Mouse (Mus musculus): Measurements from ENCODE around the gene Gm13306.
"Not testable (repeated sequence)": the region's sequence is repeated elsewhere in the genome, so short reads cannot be mapped to it uniquely, and the experiment has no call there.

Gene Gm13306

GRCm38 (mm10) chr4:42153136-42153535 lies at the start of gene Gm13306:
Gm13306 (plus strand) TSS chr4:42153436.
- not testable (repeated sequence) for DNase-seq (ENCODE audit: low spot score in 2 of 2)

- DNase-seq (ENCODE audit: low spot score in 2 of 2) = not testable (repeated sequence)
These were observed 38.7 kb upstream of the Gm13306 start, which contains the start of gene Gm13304 for GRCm38 (mm10) chr4:42114517-42114916. Gm13304 (plus strand) TSS chr4:42114817.

- DNase-seq (ENCODE audit: low spot score in 2 of 2) = not testable (repeated sequence)
These were observed 15.3 kb downstream of the Gm13306 start, which contains the start of gene Gm13305 for GRCm38 (mm10) chr4:42168503-42168902. Gm13305 (minus strand) TSS chr4:42168603.

DNA sequence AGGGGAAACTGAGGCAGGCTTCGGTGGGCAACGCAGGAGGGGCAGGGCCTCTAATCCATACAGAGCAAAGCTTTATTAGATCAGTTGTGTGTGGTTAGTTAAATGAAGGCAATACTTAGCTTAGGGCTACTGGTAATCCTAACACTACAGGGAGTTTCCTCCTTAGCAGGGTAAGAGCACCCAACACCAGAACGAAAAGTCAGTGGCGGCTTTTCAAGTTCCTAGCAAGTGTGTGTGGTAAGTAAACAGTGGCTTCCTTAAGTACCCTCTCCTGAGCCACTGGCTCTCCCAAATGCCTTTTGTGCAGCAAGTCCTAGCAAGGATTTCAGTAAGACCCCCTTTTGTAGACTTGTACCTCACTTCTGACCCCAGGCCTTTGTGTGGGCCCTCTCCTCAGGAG lies 25.0 kb downstream of the Gm13306 start:
- not testable (repeated sequence) for DNase-seq (ENCODE audit: low spot score in 2 of 2)

DNA sequence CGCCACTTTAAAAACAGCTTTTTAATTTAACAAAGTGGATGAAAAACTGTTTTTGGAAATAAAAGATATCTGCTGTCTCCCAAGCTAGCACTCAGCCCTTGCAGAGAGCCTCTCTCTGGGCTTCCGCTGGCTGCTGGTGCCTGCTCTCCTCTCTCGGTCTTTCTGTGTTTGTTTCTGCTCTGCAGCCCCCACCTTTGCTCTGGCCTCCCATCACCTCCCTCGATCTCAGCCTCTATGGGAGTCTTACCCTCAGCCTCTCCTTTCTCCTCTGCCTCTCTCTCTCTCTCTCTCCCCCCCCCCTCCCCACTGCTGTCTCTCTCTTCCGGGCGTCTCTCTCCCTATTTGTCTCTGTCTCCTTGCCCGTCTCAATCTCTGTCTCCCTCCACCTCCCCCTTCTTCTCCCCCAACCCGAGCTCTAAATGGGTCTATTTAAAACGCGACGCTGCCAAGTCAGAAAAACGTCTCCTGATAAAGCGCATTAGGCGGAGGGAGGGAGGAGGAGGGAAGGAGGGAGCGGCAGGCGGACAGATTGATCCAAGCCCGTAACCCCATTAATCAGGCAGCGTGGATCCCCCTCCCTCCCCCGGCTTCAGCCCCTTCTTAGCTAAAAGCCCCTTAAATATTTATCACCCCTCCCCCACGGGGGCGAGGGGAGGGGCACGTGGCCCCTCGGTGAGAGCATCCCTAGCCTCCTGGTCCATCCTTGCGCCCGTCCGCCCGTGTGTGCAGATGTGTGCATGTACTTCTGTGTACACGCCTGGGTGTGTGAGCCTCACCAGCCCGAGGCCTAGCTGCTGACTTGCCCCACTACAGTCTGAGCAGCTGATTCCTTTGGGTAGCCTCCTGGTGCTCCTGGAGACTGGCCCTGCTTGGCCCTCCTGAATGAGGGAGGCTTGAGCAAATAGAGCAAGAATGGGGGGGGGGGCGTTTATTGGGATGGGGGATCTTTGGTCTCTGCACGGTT lies 30.3 kb downstream of the Gm13306 start:
- not testable (repeated sequence) for DNase-seq (ENCODE audit: low spot score in 2 of 2)

DNA sequence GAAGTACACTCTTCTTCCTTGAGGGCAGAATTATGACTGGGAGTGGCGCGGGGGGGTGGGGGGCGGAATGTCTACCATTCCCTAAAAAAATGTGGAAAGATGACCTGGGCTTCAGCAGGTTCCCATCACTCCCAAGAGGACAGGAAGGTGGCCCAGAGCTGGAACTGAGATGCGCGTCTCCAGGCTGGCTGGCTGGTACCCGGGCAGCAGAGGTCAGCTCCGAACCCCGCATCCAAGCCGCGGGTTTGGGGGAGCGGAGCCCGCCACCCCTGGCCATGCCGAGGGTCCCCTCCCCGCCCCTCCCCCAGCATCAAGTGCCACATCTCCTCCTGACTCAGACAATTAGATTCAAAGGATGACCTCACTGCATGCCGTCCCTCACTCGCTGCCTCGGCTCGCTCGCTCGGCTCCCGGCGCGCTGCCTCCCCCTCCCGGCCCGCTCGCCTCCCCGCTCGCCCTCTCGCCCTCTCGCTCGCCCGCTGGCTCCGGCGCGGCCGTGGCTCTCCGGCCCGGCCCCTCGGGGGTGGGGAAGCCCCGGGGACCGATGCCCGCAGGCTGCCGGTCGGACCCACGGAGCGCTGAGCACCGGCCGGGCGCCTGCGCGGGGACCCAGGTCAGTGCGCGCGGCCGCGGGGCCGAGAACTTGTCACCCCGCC lies 31.2 kb downstream of the Gm13306 start:
- not testable (repeated sequence) for DNase-seq (ENCODE audit: low spot score in 2 of 2)

GRCm38 (mm10) chr4:42184980-42185372 lies 31.7 kb downstream of the Gm13306 start:
- DNase-seq (ENCODE audit: low spot score in 2 of 2) = not testable (repeated sequence)

Data from frontal cortex, postnatal 25 days (tissue).